20 mouse cellular contexts compared by ENCODE assay signal in the genomic region with DNA sequence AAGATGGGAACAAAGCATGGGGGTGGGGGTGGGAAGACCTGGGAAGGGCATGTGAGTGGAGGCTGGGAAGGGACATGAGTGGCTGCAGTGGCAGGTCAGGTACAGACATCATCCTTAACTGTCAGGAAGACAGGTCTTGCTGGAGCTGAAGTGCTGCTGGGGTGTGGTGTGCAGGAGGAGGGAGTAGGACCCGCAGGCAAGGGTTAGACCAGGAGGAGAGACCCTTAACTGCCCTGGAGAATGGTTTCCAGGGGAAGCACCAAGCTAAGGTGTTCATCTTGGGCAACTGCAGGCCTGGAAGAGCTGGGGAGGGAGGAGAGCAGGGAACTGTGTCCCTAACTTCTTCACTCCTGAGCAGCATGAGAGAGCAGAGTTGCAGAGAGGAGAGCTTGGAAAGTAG.
"Had no signal": no experiment of that assay in that cellular context is flagged by ENCODE, and none has a peak within 500 bp of the region (broad histone marks: within the 10 kb centered on the region; RNA-seq: fewer than 3 reads in every experiment).

No protein-coding gene starts in this region.

- H3K9me3 ChIP-seq: heart, embryonic 10.5 days; heart, embryonic 12.5 days; hindbrain, embryonic 13.5 days; hindbrain, embryonic 15.5 days; kidney, embryonic 15.5 days; limb, embryonic 13.5 days had no signal

- H3K4me3 ChIP-seq: heart, embryonic 10.5 days; heart, embryonic 12.5 days; hindbrain, embryonic 13.5 days; hindbrain, embryonic 15.5 days; kidney, embryonic 15.5 days; left cerebral cortex, adult 2 months; limb, embryonic 13.5 days had no signal

- H3K4me2 ChIP-seq: heart, embryonic 12.5 days; hindbrain, embryonic 13.5 days; hindbrain, embryonic 15.5 days; kidney, embryonic 15.5 days; limb, embryonic 13.5 days had no signal

- DNase-seq: forebrain, postnatal 0 days; gastrocnemius, postnatal 14 days; gastrocnemius, postnatal 36 days; heart, adult 18-20 months; heart, postnatal 10 days; kidney, adult 11 months; kidney, adult 2 months; kidney, adult 9 months; kidney, postnatal 14 days; kidney, postnatal 36 days had no signal

- ATAC-seq: forebrain, postnatal 0 days; hindbrain, postnatal 0 days; intestine, embryonic 16.5 days had no signal

- H3K9ac ChIP-seq: forebrain, postnatal 0 days; heart, embryonic 12.5 days; hindbrain, embryonic 13.5 days; hindbrain, embryonic 15.5 days; kidney, embryonic 15.5 days had no signal

- H3K27ac ChIP-seq: hindbrain, embryonic 13.5 days; hindbrain, embryonic 15.5 days; hindbrain, postnatal 0 days; kidney, embryonic 15.5 days; kidney, postnatal 0 days; limb, embryonic 13.5 days had no signal
